Mouse (Mus musculus): ENCODE results near the gene Cotl1. TPM values are rescaled to one million over a fixed set of nuclear protein-coding genes. Genes with fewer than 3 reads are reported as not detected.

The Cotl1 gene
- polyA plus RNA-seq, 2 experiments = 147 to 212 TPM

- Histone ChIP-seq H3K4me2 (replicated peaks; ENCODE audit: low read depth, low read length, severe bottlenecking) (peak overlapping the region; percentile 47), H3K9ac (ENCODE audit: low read depth, low read length, severe bottlenecking) (0 out of 2 replicates have a peak overlapping the region, but pooled peaks have one; percentile 0), H3K4me3 (replicated peaks; ENCODE audit: low read length) (no peak overlapping the region), H3K9me3 (ENCODE audit: control insufficient read depth, low read length) (no peaks in the 10 kb centered on the region), H3K36me3 (ENCODE audit: control insufficient read depth, insufficient read depth, low read length) (no peaks in the 10 kb centered on the region), H3K4me1 (ENCODE audit: control insufficient read depth, insufficient read depth, low read length) (peaks cover 16% of the 10 kb centered on the region), H3K27me3 (ENCODE audit: control insufficient read depth, insufficient read depth, low read length) (no peaks in the 10 kb centered on the region), H3K27ac (replicated peaks; ENCODE audit: low read depth, low read length) (peak overlapping the region; percentile 83)
- DNase-seq (ENCODE audit: low spot score) (no peak), ATAC-seq (ENCODE audit: low FRiP score, low read depth) (no peak)
- no peak for TF ChIP-seq POLR2A (IDR thresholded peaks at IDR 0.05; ENCODE audit: borderline replicate concordance, extremely low read depth, insufficient read depth, insufficient read length)
- WGBS = 59% methylated on average over 2 of the region's 2 CpGs
These were observed 41.4 kb downstream of the Cotl1 start for GRCm38 (mm10) chr8:119798965-119799264.

GRCm38 (mm10) chr8:119798170-119798964 is 42.0 kb downstream of the Cotl1 start:
- H3K27me3 ChIP-seq (ENCODE audit: control insufficient read depth, insufficient read depth, low read length) = no peaks in the 10 kb centered on the region
- 3% methylated on average over 15 of the region's 15 CpGs for WGBS
- H3K4me1 ChIP-seq (ENCODE audit: control insufficient read depth, insufficient read depth, low read length) = peaks cover 16% of the 10 kb centered on the region
- no peaks in the 10 kb centered on the region for H3K36me3 ChIP-seq (ENCODE audit: control insufficient read depth, insufficient read depth, low read length)
- DNase-seq (ENCODE audit: low spot score) (peak; percentile 76), ATAC-seq (ENCODE audit: low FRiP score, low read depth) (peak; percentile 91)
- H3K27ac ChIP-seq (replicated peaks; ENCODE audit: low read depth, low read length) = peak overlapping the region; percentile 83
- H3K4me3 ChIP-seq (replicated peaks; ENCODE audit: low read length) = no peak overlapping the region
- H3K9me3 ChIP-seq (ENCODE audit: control insufficient read depth, low read length) = no peaks in the 10 kb centered on the region
- TF ChIP-seq POLR2A (IDR thresholded peaks at IDR 0.05; ENCODE audit: borderline replicate concordance, extremely low read depth, insufficient read depth, insufficient read length) = no peak
- 0 out of 2 replicates have a peak overlapping the region, but pooled peaks have one; percentile 0 for H3K9ac ChIP-seq (ENCODE audit: low read depth, low read length, severe bottlenecking)
- H3K4me2 ChIP-seq (replicated peaks; ENCODE audit: low read depth, low read length, severe bottlenecking) = peak overlapping the region; percentile 47

GRCm38 (mm10) chr8:119795651-119796050 is 44.7 kb downstream of the Cotl1 start:
- no peaks in the 10 kb centered on the region for H3K9me3 ChIP-seq (ENCODE audit: control insufficient read depth, low read length)
- ATAC-seq (ENCODE audit: low FRiP score, low read depth) = no peak

GRCm38 (mm10) chr8:119794689-119795088 is 45.7 kb downstream of the Cotl1 start:
- no peak overlapping the region for H3K27ac ChIP-seq (replicated peaks; ENCODE audit: low read depth, low read length)
- 39% methylated on average over 7 of the region's 7 CpGs for WGBS
- H3K27me3 ChIP-seq (ENCODE audit: control insufficient read depth, insufficient read depth, low read length) = no peaks in the 10 kb centered on the region
- H3K36me3 ChIP-seq (ENCODE audit: control insufficient read depth, insufficient read depth, low read length) = no peaks in the 10 kb centered on the region
- TF ChIP-seq POLR2A (IDR thresholded peaks at IDR 0.05; ENCODE audit: borderline replicate concordance, extremely low read depth, insufficient read depth, insufficient read length) = no peak
- ATAC-seq (ENCODE audit: low FRiP score, low read depth) (no peak), DNase-seq (ENCODE audit: low spot score) (no peak)
- H3K9ac ChIP-seq (ENCODE audit: low read depth, low read length, severe bottlenecking) = no peak overlapping the region
- no peak overlapping the region for H3K4me3 ChIP-seq (replicated peaks; ENCODE audit: low read length)
- H3K4me1 ChIP-seq (ENCODE audit: control insufficient read depth, insufficient read depth, low read length) = peaks cover 23% of the 10 kb centered on the region
- H3K9me3 ChIP-seq (ENCODE audit: control insufficient read depth, low read length) = no peaks in the 10 kb centered on the region
- no peak overlapping the region for H3K4me2 ChIP-seq (replicated peaks; ENCODE audit: low read depth, low read length, severe bottlenecking)

More at GRCm38 (mm10) chr8:119795651-119796050, 44.7 kb downstream of the Cotl1 start:
- Histone ChIP-seq H3K27me3 (ENCODE audit: control insufficient read depth, insufficient read depth, low read length) (no peaks in the 10 kb centered on the region), H3K27ac (replicated peaks; ENCODE audit: low read depth, low read length) (no peak overlapping the region), H3K4me3 (replicated peaks; ENCODE audit: low read length) (no peak overlapping the region), H3K4me1 (ENCODE audit: control insufficient read depth, insufficient read depth, low read length) (peaks cover 23% of the 10 kb centered on the region), H3K9ac (ENCODE audit: low read depth, low read length, severe bottlenecking) (no peak overlapping the region), H3K4me2 (replicated peaks; ENCODE audit: low read depth, low read length, severe bottlenecking) (no peak overlapping the region), H3K36me3 (ENCODE audit: control insufficient read depth, insufficient read depth, low read length) (no peaks in the 10 kb centered on the region)
- WGBS = 81% methylated on average over 3 of the region's 3 CpGs
- DNase-seq (ENCODE audit: low spot score) = no peak
- TF ChIP-seq POLR2A (IDR thresholded peaks at IDR 0.05; ENCODE audit: borderline replicate concordance, extremely low read depth, insufficient read depth, insufficient read length) = no peak

GRCm38 (mm10) chr8:119791804-119792704 is 48.3 kb downstream of the Cotl1 start:
- 37% methylated on average over 16 of the region's 16 CpGs for WGBS
- no peak for TF ChIP-seq POLR2A (IDR thresholded peaks at IDR 0.05; ENCODE audit: borderline replicate concordance, extremely low read depth, insufficient read depth, insufficient read length)
- Histone ChIP-seq H3K4me3 (replicated peaks; ENCODE audit: low read length) (no peak overlapping the region), H3K4me2 (replicated peaks; ENCODE audit: low read depth, low read length, severe bottlenecking) (no peak overlapping the region), H3K9me3 (ENCODE audit: control insufficient read depth, low read length) (no peaks in the 10 kb centered on the region), H3K36me3 (ENCODE audit: control insufficient read depth, insufficient read depth, low read length) (no peaks in the 10 kb centered on the region), H3K27ac (replicated peaks; ENCODE audit: low read depth, low read length) (no peak overlapping the region), H3K9ac (ENCODE audit: low read depth, low read length, severe bottlenecking) (no peak overlapping the region), H3K27me3 (ENCODE audit: control insufficient read depth, insufficient read depth, low read length) (no peaks in the 10 kb centered on the region), H3K4me1 (ENCODE audit: control insufficient read depth, insufficient read depth, low read length) (0 out of 2 replicates have a peak, but pooled peaks cover 9% of the 10 kb centered on the region)
- ATAC-seq (ENCODE audit: low FRiP score, low read depth) = no peak
- DNase-seq (ENCODE audit: low spot score) = no peak

All from limb, embryonic 14.5 days (tissue).